Mouse (Mus musculus): ENCODE results near the gene Pir. TPM values are rescaled to one million over a fixed set of nuclear protein-coding genes. Genes with fewer than 3 reads are reported as not detected.
A peak's percentile ranks its signal among the peaks of the same experiment; 100 is the strongest.

The Pir gene
- polyA plus RNA-seq (2014; fragmentation: Nextera tagmentation; extraction: Ambion mirVana) = 11.9 and 12.4 TPM in 2 replicates

- 11% methylated on average over 20 of the region's 20 CpGs for WGBS
- Histone ChIP-seq H3K9me3 (ENCODE audit: control insufficient read depth, low read depth, low read length) (no peaks in the 10 kb centered on the region), H3K4me2 (replicated peaks; ENCODE audit: low read depth, low read length) (peak within 1 kb of the TSS; percentile 40), H3K27me3 (ENCODE audit: control insufficient read depth, insufficient read depth, low read length) (no peaks in the 10 kb centered on the region), H3K27ac (ENCODE audit: low read length) (no peak within 1 kb of the TSS), H3K36me3 (ENCODE audit: control insufficient read depth, insufficient read depth, low read length) (no peaks in the 10 kb centered on the region), H3K4me3 (ENCODE audit: low read depth, low read length) (peak within 1 kb of the TSS; percentile 20), H3K4me1 (ENCODE audit: control insufficient read depth, insufficient read depth, low read length) (no peaks in the 10 kb centered on the region), H3K9ac (replicated peaks; ENCODE audit: low read depth, low read length) (no peak within 1 kb of the TSS)
- ATAC-seq (ENCODE audit: insufficient number of reproducible peaks, insufficient read depth, low FRiP score, low read depth) = peak; percentile 92
Measured at GRCm38 (mm10) chrX:164269285-164269761, at the start of gene Pir. Pir (plus strand) TSS chrX:164269371.

GRCm38 (mm10) chrX:164221989-164222388 lies 47.2 kb upstream of the Pir start:
- Histone ChIP-seq H3K4me2 (replicated peaks; ENCODE audit: low read depth, low read length) (no peak overlapping the region), H3K27me3 (ENCODE audit: control insufficient read depth, insufficient read depth, low read length) (no peaks in the 10 kb centered on the region), H3K4me3 (ENCODE audit: low read depth, low read length) (no peak overlapping the region), H3K9ac (replicated peaks; ENCODE audit: low read depth, low read length) (no peak overlapping the region), H3K4me1 (ENCODE audit: control insufficient read depth, insufficient read depth, low read length) (no peaks in the 10 kb centered on the region), H3K36me3 (ENCODE audit: control insufficient read depth, insufficient read depth, low read length) (no peaks in the 10 kb centered on the region), H3K9me3 (ENCODE audit: control insufficient read depth, low read depth, low read length) (no peaks in the 10 kb centered on the region), H3K27ac (ENCODE audit: low read length) (no peak overlapping the region)
- WGBS = 56% methylated on average over 2 of the region's 2 CpGs
- ATAC-seq (ENCODE audit: insufficient number of reproducible peaks, insufficient read depth, low FRiP score, low read depth) = no peak

GRCm38 (mm10) chrX:164233380-164233779 lies 35.8 kb upstream of the Pir start:
- Histone ChIP-seq H3K4me2 (replicated peaks; ENCODE audit: low read depth, low read length) (no peak overlapping the region), H3K36me3 (ENCODE audit: control insufficient read depth, insufficient read depth, low read length) (no peaks in the 10 kb centered on the region), H3K27ac (ENCODE audit: low read length) (no peak overlapping the region), H3K4me1 (ENCODE audit: control insufficient read depth, insufficient read depth, low read length) (no peaks in the 10 kb centered on the region), H3K9me3 (ENCODE audit: control insufficient read depth, low read depth, low read length) (no peaks in the 10 kb centered on the region), H3K27me3 (ENCODE audit: control insufficient read depth, insufficient read depth, low read length) (no peaks in the 10 kb centered on the region), H3K9ac (replicated peaks; ENCODE audit: low read depth, low read length) (no peak overlapping the region), H3K4me3 (ENCODE audit: low read depth, low read length) (no peak overlapping the region)
- ATAC-seq (ENCODE audit: insufficient number of reproducible peaks, insufficient read depth, low FRiP score, low read depth) = no peak
- WGBS = 52% methylated on average over 8 of the region's 8 CpGs

GRCm38 (mm10) chrX:164245714-164246113 lies 23.5 kb upstream of the Pir start:
- ATAC-seq (ENCODE audit: insufficient number of reproducible peaks, insufficient read depth, low FRiP score, low read depth) = no peak
- H3K9ac ChIP-seq (replicated peaks; ENCODE audit: low read depth, low read length) = no peak overlapping the region
- WGBS = 26% methylated on average over 5 of the region's 5 CpGs
- H3K36me3 ChIP-seq (ENCODE audit: control insufficient read depth, insufficient read depth, low read length) = no peaks in the 10 kb centered on the region
- H3K4me3 ChIP-seq (ENCODE audit: low read depth, low read length) = no peak overlapping the region
- H3K4me1 ChIP-seq (ENCODE audit: control insufficient read depth, insufficient read depth, low read length) = no peaks in the 10 kb centered on the region
- H3K27me3 ChIP-seq (ENCODE audit: control insufficient read depth, insufficient read depth, low read length) = no peaks in the 10 kb centered on the region; the same call in 1 of the 2 replicates
- no peak overlapping the region for H3K4me2 ChIP-seq (replicated peaks; ENCODE audit: low read depth, low read length)
- H3K27ac ChIP-seq (ENCODE audit: low read length) = no peak overlapping the region
- no peaks in the 10 kb centered on the region for H3K9me3 ChIP-seq (ENCODE audit: control insufficient read depth, low read depth, low read length)

- Histone ChIP-seq H3K9me3 (ENCODE audit: control insufficient read depth, low read depth, low read length) (no peaks in the 10 kb centered on the region), H3K27ac (ENCODE audit: low read length) (no peak overlapping the region), H3K4me3 (ENCODE audit: low read depth, low read length) (no peak overlapping the region), H3K4me2 (replicated peaks; ENCODE audit: low read depth, low read length) (no peak overlapping the region), H3K4me1 (ENCODE audit: control insufficient read depth, insufficient read depth, low read length) (no peaks in the 10 kb centered on the region), H3K9ac (replicated peaks; ENCODE audit: low read depth, low read length) (no peak overlapping the region), H3K36me3 (ENCODE audit: control insufficient read depth, insufficient read depth, low read length) (no peaks in the 10 kb centered on the region), H3K27me3 (ENCODE audit: control insufficient read depth, insufficient read depth, low read length) (no peaks in the 10 kb centered on the region; the same call in 1 of the 2 replicates)
- ATAC-seq (ENCODE audit: insufficient number of reproducible peaks, insufficient read depth, low FRiP score, low read depth) = no peak
- WGBS = 52% methylated on average over 2 of the region's 2 CpGs
Measured at GRCm38 (mm10) chrX:164246722-164247121, 22.4 kb upstream of the Pir start.

GRCm38 (mm10) chrX:164256527-164256926 lies 12.6 kb upstream of the Pir start:
- Histone ChIP-seq H3K4me3 (ENCODE audit: low read depth, low read length) (no peak overlapping the region), H3K4me2 (replicated peaks; ENCODE audit: low read depth, low read length) (no peak overlapping the region), H3K27ac (ENCODE audit: low read length) (no peak overlapping the region), H3K4me1 (ENCODE audit: control insufficient read depth, insufficient read depth, low read length) (no peaks in the 10 kb centered on the region), H3K9me3 (ENCODE audit: control insufficient read depth, low read depth, low read length) (no peaks in the 10 kb centered on the region), H3K27me3 (ENCODE audit: control insufficient read depth, insufficient read depth, low read length) (no peaks in the 10 kb centered on the region), H3K36me3 (ENCODE audit: control insufficient read depth, insufficient read depth, low read length) (no peaks in the 10 kb centered on the region), H3K9ac (replicated peaks; ENCODE audit: low read depth, low read length) (no peak overlapping the region)
- 84% methylated on average over 3 of the region's 3 CpGs for WGBS
- no peak for ATAC-seq (ENCODE audit: insufficient number of reproducible peaks, insufficient read depth, low FRiP score, low read depth)

- H3K36me3 ChIP-seq (ENCODE audit: control insufficient read depth, insufficient read depth, low read length) = no peaks in the 10 kb centered on the region
- H3K27ac ChIP-seq (ENCODE audit: low read length) = no peak within 1 kb of the TSS
- no peaks in the 10 kb centered on the region for H3K4me1 ChIP-seq (ENCODE audit: control insufficient read depth, insufficient read depth, low read length)
- no peak within 1 kb of the TSS for H3K4me2 ChIP-seq (replicated peaks; ENCODE audit: low read depth, low read length)
- no peak within 1 kb of the TSS for H3K9ac ChIP-seq (replicated peaks; ENCODE audit: low read depth, low read length)
- 62% methylated on average over 8 of the region's 8 CpGs for WGBS
- no peaks in the 10 kb centered on the region for H3K27me3 ChIP-seq (ENCODE audit: control insufficient read depth, insufficient read depth, low read length)
- H3K4me3 ChIP-seq (ENCODE audit: low read depth, low read length) = no peak within 1 kb of the TSS
- no peaks in the 10 kb centered on the region for H3K9me3 ChIP-seq (ENCODE audit: control insufficient read depth, low read depth, low read length)
- no peak for ATAC-seq (ENCODE audit: insufficient number of reproducible peaks, insufficient read depth, low FRiP score, low read depth)
Measured at GRCm38 (mm10) chrX:164258057-164258456, 11.1 kb upstream of the Pir start, which contains the start of gene Bmx. Bmx (minus strand) TSS chrX:164258193.

GRCm38 (mm10) chrX:164258662-164259061 lies 10.5 kb upstream of the Pir start:
- H3K9me3 ChIP-seq (ENCODE audit: control insufficient read depth, low read depth, low read length) = no peaks in the 10 kb centered on the region
- H3K27me3 ChIP-seq (ENCODE audit: control insufficient read depth, insufficient read depth, low read length) = no peaks in the 10 kb centered on the region
- H3K4me2 ChIP-seq (replicated peaks; ENCODE audit: low read depth, low read length) = no peak overlapping the region
- H3K4me3 ChIP-seq (ENCODE audit: low read depth, low read length) = no peak overlapping the region
- ATAC-seq (ENCODE audit: insufficient number of reproducible peaks, insufficient read depth, low FRiP score, low read depth) = no peak
- 84% methylated on average over 5 of the region's 5 CpGs for WGBS
- H3K4me1 ChIP-seq (ENCODE audit: control insufficient read depth, insufficient read depth, low read length) = no peaks in the 10 kb centered on the region
- no peak overlapping the region for H3K9ac ChIP-seq (replicated peaks; ENCODE audit: low read depth, low read length)
- no peaks in the 10 kb centered on the region for H3K36me3 ChIP-seq (ENCODE audit: control insufficient read depth, insufficient read depth, low read length)
- H3K27ac ChIP-seq (ENCODE audit: low read length) = no peak overlapping the region

- Histone ChIP-seq H3K9ac (replicated peaks; ENCODE audit: low read depth, low read length) (no peak overlapping the region), H3K27me3 (ENCODE audit: control insufficient read depth, insufficient read depth, low read length) (no peaks in the 10 kb centered on the region), H3K27ac (ENCODE audit: low read length) (no peak overlapping the region), H3K9me3 (ENCODE audit: control insufficient read depth, low read depth, low read length) (no peaks in the 10 kb centered on the region), H3K4me2 (replicated peaks; ENCODE audit: low read depth, low read length) (no peak overlapping the region), H3K36me3 (ENCODE audit: control insufficient read depth, insufficient read depth, low read length) (no peaks in the 10 kb centered on the region), H3K4me1 (ENCODE audit: control insufficient read depth, insufficient read depth, low read length) (no peaks in the 10 kb centered on the region), H3K4me3 (ENCODE audit: low read depth, low read length) (no peak overlapping the region)
- no peak for ATAC-seq (ENCODE audit: insufficient number of reproducible peaks, insufficient read depth, low FRiP score, low read depth)
- 60% methylated on average over 2 of the region's 2 CpGs for WGBS
Measured at GRCm38 (mm10) chrX:164262286-164262685, 6.9 kb upstream of the Pir start.
